Mouse (Mus musculus): ENCODE measurements at regions not wholly inside any gene's neighbourhood (a gene's known extent, or its start where the extent isn't known, plus 50 kb on each side); places are given as distances from the start of the nearest gene placed in this dataset.

DNA sequence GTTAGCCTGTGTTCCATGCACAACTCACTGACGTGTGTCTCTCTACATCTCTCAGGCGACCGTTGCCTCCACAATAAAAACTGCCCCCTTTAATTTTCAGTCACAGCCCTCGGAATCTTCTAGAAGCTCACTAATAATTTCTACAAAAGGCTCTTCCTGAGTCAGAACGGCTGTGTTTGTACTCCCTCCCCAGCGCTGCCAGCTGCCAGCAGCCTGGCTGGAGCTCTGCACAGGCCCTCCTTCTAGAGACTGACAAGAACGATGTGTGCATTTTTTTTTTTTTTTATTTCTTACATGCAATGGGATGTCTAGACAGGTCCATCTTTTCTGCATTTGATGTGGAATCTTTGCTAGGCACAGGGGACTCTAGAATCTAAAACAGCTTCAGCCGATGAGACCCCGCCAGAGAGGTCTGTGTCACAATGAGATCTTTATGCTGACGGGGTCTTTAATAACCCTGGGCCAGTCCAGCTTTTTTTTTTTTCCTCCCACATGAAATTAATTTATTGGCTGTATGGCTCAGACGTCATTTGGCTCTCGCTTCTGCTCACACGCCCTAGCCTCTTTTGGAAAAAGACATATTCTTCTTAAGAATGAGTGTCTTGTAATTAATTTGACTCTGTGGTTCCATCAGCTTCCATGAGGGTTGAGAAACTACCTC is 185.8 kb upstream of the Zfp507 start:
- TF ChIP-seq CTCF (IDR thresholded peaks at IDR 0.05; ENCODE audit: low read depth) (no peak), EP300 (optimal IDR thresholded peaks at IDR 0.05) (no peak)
